Mouse (Mus musculus) embryonic facial prominence, embryonic 10.5 days (tissue): ENCODE measurements at regions not wholly inside any gene's neighbourhood (a gene's known extent, or its start where the extent isn't known, plus 50 kb on each side); places are given as distances from the start of the nearest gene placed in this dataset.

Experiments
- DNase-seq: peaks from one replicate; pipeline ENCODE4 v3.0.0-alpha.2; 2017; ENCODE audit warnings: low spot score
- H3K27ac ChIP-seq: fragments of 300-500 bp; sonication (generic); replicated peaks from 2 replicates; pipeline ENCODE4 v1.5.1; 2016; ENCODE audit warnings: mild to moderate bottlenecking
- H3K27me3 ChIP-seq: fragments of 300-500 bp; sonication (generic); replicated peaks from 2 replicates; pipeline ENCODE4 v1.6.1; 2016; ENCODE audit warnings: low read depth, mild to moderate bottlenecking; ENCODE audit not compliant: poor library complexity, severe bottlenecking
- H3K36me3 ChIP-seq: fragments of 300-500 bp; sonication (generic); replicated peaks from 2 replicates; pipeline ENCODE4 v1.6.1; 2016; ENCODE audit warnings: mild to moderate bottlenecking, moderate library complexity
- H3K4me1 ChIP-seq: fragments of 300-500 bp; sonication (generic); 2 replicates; pipeline ENCODE4 v1.6.1; 2016
- H3K4me3 ChIP-seq: fragments of 300-500 bp; sonication (generic); 2 replicates; pipeline ENCODE4 v1.5.1; 2016; ENCODE audit warnings: mild to moderate bottlenecking, moderate library complexity
- H3K9me3 ChIP-seq: fragments of 300-500 bp; sonication (generic); 2 replicates; pipeline ENCODE4 v1.6.1; 2016; ENCODE audit warnings: mild to moderate bottlenecking
- WGBS: fragments of 180-500 bp; shearing (Covaris S2); methylation state at CpG from one replicate; pipeline ENCODE4 v1.1.7; 2016; 5-methylcytosine and 5-hydroxymethylcytosine counted together

DNA sequence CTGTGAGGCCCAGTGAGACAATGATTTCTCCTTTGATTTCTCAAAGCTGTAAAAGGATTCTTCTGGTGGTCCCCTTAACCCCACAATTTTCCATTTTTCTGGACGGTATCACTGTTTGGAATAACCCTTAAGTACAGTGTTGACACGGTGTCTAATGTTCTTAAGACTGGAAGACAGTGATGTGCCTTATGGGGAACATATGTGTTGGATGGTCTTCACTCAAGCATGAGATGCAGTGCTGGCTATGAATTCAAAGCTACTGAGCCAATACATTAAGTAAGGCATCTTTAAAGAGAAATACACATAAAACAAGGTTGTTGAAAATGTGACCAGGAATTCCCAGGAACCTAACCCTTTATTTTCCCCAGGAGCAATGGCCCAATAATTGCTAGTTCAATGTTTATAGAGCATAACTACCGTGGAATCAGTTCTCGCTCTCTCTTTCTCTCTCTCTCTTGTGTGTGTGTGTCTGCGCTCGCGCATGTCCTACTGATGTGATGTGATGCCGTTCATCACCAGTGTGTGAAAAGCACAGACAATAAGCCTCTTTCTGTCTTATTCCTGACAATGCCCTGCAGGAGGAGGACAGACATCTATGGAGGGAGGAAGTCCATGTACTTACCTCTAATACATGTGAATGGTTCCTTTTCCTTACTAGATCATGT, 125.4 kb upstream of the Peli1 start:
- H3K4me3 ChIP-seq, result no peak overlapping the region
- WGBS, result 80% methylated on average over 8 of the region's 8 CpGs
- H3K27me3 ChIP-seq, result no peaks in the 10 kb centered on the region
- H3K27ac ChIP-seq, result no peak overlapping the region
- H3K4me1 ChIP-seq, result peaks cover 18% of the 10 kb centered on the region
- H3K9me3 ChIP-seq, result 0 out of 2 replicates have a peak, but pooled peaks cover 2% of the 10 kb centered on the region
- DNase-seq, result no peak
- H3K36me3 ChIP-seq, result no peaks in the 10 kb centered on the region

DNA sequence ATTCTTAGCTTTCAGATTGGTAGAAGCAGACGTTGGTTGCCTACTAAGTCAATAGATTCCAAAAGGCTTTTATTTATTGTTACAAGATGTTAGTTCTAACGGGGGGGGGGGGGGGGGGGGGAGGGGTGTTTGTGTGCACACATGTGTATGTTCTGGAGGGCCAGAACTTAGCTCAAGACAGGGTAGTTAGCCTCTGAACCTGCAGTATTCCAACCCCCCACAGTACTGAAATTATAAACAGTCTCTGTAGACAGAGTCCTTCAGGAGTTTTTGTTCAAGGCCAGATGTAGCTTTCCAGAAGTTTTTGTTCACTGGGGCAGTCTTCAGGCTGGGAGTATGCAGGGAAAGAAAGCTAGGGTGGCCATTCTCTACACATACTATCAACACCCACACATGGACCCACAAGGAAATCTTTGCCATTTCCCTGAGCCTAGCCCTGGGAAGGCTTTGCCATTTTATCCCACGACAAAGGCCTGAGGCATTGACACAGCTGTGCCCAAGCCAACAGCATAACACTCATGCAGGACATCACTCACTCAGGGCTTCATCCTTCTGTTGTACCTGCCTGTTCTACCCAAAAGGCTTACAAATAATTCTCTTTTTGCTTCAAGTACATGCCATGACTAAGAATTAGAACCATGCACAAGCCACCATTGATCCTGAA, 123.6 kb upstream of the Peli1 start:
- WGBS, result 47% methylated on average over 3 of the region's 3 CpGs
- no peak for DNase-seq
- no peak overlapping the region for H3K27ac ChIP-seq
- H3K4me1 ChIP-seq, result peaks cover 12% of the 10 kb centered on the region; the same call in 1 of the 2 replicates
- 0 out of 2 replicates have a peak, but pooled peaks cover 2% of the 10 kb centered on the region for H3K9me3 ChIP-seq
- H3K4me3 ChIP-seq, result no peak overlapping the region
- H3K27me3 ChIP-seq, result no peaks in the 10 kb centered on the region
- H3K36me3 ChIP-seq, result no peaks in the 10 kb centered on the region

DNA sequence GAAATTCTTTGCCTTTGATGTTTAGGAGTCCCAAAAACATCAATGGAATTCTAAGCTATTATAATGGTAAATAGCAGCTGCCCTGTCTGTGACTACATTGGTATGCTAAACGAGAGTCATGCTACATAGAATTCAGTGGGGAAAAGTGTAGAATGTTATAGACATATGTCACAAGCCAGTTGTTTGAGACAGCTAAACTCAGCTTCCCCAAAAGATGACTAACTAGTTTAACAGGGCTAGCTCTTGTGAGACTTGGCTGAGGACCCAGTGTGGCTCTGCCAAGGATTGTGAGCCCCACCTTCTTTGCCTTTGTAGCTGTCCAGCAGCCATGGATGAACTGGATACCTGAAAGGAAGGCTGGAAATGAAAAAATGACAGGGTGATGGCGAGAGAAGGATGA, 122.8 kb upstream of the Peli1 start:
- no peaks in the 10 kb centered on the region for H3K36me3 ChIP-seq
- WGBS, result 78% methylated on average over 2 of the region's 2 CpGs
- H3K27ac ChIP-seq, result no peak overlapping the region
- H3K4me1 ChIP-seq, result peaks cover 12% of the 10 kb centered on the region; the same call in 1 of the 2 replicates
- no peak for DNase-seq
- 0 out of 2 replicates have a peak, but pooled peaks cover 2% of the 10 kb centered on the region for H3K9me3 ChIP-seq
- H3K4me3 ChIP-seq, result no peak overlapping the region
- no peaks in the 10 kb centered on the region for H3K27me3 ChIP-seq

DNA sequence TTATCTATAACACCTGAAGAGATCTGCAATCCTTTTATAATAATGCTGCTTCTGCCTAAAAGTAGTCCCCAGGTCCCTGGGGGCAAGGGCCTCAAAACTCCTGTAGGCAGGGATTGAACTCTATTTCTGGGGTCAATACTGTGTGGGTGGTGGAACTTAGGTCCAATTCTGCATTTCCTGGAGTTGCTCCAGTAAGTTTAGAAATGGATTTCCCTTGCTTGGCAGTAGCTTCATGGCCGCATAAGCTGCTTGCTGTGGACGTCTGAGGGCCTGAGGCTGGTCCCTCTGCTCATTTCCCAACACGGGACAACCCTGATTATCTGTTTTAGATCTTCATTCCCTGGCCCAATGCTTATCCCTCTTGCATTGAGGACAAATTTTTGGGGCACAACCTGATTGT, 118.0 kb upstream of the Peli1 start:
- Histone ChIP-seq H3K9me3 (no peaks in the 10 kb centered on the region), H3K36me3 (no peaks in the 10 kb centered on the region), H3K4me3 (no peak overlapping the region), H3K27me3 (no peaks in the 10 kb centered on the region), H3K27ac (no peak overlapping the region), H3K4me1 (no peaks in the 10 kb centered on the region)
- DNase-seq, result no peak
- WGBS, result 80% methylated on average over 3 of the region's 3 CpGs

DNA sequence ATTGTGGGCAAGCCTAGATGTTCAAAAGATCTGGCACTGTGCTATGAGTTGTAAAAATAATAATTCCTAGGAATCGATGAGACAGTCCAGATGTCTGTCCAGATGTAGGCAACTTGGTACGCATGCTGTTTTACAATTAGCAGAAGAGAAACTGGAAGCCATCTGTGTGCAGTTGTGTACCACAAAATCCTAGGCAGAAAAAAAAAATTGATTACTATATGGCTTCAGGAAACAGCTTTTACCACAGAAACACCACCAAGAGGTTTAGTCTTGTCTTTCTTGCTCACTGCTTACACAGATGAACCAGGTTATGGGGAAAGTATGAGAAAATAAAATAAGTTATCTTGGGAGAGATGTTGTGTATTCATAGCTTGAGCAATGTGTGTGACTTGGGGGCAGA, 109.5 kb upstream of the Peli1 start:
- Histone ChIP-seq H3K27ac (no peak overlapping the region), H3K4me1 (no peaks in the 10 kb centered on the region; the same call in 1 of the 2 replicates), H3K36me3 (no peaks in the 10 kb centered on the region), H3K27me3 (no peaks in the 10 kb centered on the region), H3K4me3 (no peak overlapping the region), H3K9me3 (no peaks in the 10 kb centered on the region)
- DNase-seq, result no peak
- WGBS, result 92% methylated on average over 2 of the region's 2 CpGs

DNA sequence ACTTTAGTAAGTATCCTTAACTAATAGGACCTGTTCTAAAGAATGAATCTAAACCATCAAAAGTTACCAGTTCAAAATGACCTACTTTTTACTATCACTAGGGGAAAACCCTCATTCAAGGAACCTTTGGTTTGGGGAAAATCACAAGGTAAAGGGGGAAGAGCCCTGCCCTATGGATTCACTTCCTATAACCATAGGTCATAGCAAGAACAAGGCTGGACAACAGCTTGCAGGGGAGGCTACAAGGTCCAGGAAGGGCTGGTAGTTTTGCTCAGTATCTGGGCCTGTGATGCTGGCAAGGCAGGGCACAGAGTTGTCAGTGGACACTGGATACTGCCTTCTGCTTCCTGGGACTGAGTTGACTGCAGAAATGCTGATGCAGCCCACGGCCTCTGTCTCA, 109.1 kb upstream of the Peli1 start:
- Histone ChIP-seq H3K4me3 (no peak overlapping the region), H3K27me3 (no peaks in the 10 kb centered on the region), H3K4me1 (no peaks in the 10 kb centered on the region; the same call in 1 of the 2 replicates), H3K9me3 (no peaks in the 10 kb centered on the region), H3K36me3 (no peaks in the 10 kb centered on the region), H3K27ac (no peak overlapping the region)
- no peak for DNase-seq
- WGBS, result 83% methylated on average over 1 of the region's 1 CpGs

DNA sequence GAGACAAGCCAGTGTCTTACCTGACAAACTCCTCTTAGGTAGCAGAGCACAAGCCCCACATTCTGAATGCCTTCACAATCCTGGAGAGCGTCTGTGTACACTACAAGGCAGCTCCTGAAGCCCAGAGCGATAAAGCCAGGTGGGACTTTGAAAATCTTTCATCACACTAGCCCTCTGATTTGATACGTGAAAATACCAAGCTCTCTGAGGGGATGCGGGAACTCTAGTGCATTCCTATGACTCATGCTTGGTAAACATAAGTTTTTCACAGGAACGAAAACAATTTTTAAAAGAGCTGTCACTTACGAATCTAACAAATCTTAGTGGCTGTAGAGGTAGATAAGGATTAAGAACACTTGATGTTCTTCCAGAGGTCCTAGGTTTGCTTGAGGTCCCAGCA, 108.6 kb upstream of the Peli1 start:
- Histone ChIP-seq H3K4me3 (no peak overlapping the region), H3K9me3 (no peaks in the 10 kb centered on the region), H3K27ac (no peak overlapping the region), H3K4me1 (no peaks in the 10 kb centered on the region; the same call in 1 of the 2 replicates), H3K36me3 (no peaks in the 10 kb centered on the region), H3K27me3 (no peaks in the 10 kb centered on the region)
- no peak for DNase-seq
- 84% methylated on average over 6 of the region's 6 CpGs for WGBS

DNA sequence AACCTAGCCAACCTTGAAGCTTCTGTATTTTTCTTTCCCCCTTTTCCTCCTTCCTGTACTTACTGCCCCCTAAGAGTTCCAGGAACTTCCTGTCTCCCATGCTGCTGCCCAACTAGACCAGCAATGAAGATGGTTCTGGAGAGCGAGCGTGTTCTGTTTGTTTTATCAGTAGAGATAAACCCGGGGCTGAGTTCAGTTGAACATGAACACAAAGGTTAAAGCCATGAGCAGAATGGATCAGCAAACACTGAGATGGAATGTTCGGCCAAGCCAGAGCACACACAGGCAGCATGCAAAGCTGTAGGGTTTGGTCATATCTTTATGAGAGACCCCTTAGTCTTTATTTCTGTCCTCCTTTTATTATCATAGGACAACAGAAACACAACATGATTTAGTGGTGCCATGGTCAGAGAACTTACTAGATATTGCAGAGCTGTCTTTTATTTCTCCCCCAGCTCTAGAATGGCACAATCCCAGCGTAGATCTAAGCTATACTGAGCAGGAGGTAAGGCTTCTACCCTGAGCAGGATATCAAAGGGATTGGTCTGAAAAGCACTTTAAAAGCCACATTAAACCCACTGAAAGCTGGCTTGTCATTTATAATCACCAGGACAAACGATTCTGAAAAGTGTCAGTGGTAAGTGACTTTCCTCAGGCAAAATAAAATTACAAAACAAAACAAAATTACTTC, 105.9 kb upstream of the Peli1 start:
- WGBS, result 60% methylated on average over 6 of the region's 6 CpGs
- Histone ChIP-seq H3K36me3 (no peaks in the 10 kb centered on the region), H3K4me1 (no peaks in the 10 kb centered on the region; the same call in 1 of the 2 replicates), H3K9me3 (no peaks in the 10 kb centered on the region), H3K27me3 (no peaks in the 10 kb centered on the region), H3K27ac (no peak overlapping the region), H3K4me3 (no peak overlapping the region)
- DNase-seq, result no peak

DNA sequence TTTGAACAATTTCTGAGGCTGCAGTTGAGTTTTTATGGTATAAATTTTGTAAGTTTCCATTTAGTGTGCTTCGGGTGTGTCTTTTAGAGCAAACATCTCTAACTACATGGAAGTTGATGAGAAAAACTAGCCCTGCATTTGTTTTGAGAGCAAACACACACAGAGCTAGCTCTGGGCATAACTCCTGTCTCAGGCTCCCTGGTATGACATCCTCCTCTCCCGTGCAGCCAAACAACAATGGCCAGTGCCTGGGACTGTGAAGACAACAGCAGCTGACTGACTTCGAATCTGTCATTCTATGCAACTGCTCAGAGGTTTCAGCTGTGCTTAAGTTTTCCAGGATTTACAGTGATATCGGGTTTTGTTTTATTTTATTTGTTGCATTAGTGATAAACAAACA, 105.3 kb upstream of the Peli1 start:
- Histone ChIP-seq H3K27ac (no peak overlapping the region), H3K4me1 (no peaks in the 10 kb centered on the region; the same call in 1 of the 2 replicates), H3K27me3 (no peaks in the 10 kb centered on the region), H3K4me3 (no peak overlapping the region), H3K36me3 (no peaks in the 10 kb centered on the region), H3K9me3 (no peaks in the 10 kb centered on the region)
- no peak for DNase-seq
- 49% methylated on average over 4 of the region's 4 CpGs for WGBS

DNA sequence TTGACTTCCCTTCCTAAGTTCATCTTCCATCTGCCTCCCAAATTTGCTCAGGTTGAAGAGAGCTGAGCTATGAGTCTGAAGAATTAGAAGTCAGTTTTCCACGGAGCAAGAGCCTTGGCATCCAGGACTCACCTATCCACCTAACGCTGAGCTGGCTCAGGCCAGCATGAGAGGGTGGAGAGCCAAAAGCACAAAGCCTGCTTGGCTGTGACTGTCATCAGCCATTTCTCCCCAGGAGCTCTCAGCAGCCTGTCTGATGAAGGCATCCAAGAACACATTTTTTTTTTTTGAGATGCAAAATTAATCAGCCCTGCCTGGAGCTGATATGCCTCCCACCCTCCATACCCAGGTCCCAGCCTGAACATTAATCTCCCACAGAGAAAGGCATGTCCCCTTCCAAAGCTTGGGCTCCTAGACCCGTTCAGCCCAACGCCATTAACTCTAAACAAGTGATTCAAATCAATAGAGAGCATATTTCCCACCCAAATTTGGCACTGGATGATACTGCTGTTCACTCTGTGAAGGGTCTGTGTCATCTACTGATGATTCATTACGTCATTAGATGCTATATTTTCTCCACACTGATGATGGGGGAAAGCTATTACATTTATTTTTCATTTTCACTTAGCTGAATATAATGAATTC, 103.8 kb upstream of the Peli1 start:
- no peaks in the 10 kb centered on the region for H3K9me3 ChIP-seq
- WGBS, result 78% methylated on average over 5 of the region's 5 CpGs
- H3K27me3 ChIP-seq, result no peaks in the 10 kb centered on the region
- DNase-seq, result no peak
- no peak overlapping the region for H3K27ac ChIP-seq
- H3K36me3 ChIP-seq, result no peaks in the 10 kb centered on the region
- no peak overlapping the region for H3K4me3 ChIP-seq
- H3K4me1 ChIP-seq, result no peaks in the 10 kb centered on the region; the same call in 1 of the 2 replicates

DNA sequence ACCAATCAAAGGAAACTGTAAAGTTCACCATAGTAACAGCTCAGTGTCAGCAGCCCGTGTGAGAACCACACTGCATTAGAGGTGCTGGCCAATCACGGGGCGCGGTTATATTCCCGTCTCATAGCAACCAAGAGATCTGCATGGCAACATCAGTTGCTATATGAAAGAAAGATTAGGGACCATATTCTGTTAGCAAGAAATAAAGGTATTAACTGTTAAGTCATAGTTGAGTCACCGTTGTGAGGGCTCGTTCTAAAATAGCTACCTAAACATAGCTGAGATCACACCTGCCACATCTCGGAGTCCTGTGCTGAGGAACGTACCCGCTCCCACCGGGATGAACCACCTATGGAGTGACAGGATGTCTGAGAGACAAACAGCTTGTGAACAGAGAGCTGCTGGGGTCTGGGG, 103.2 kb upstream of the Peli1 start:
- no peak overlapping the region for H3K27ac ChIP-seq
- no peaks in the 10 kb centered on the region for H3K27me3 ChIP-seq
- no peaks in the 10 kb centered on the region for H3K9me3 ChIP-seq
- no peak for DNase-seq
- WGBS, result 89% methylated on average over 11 of the region's 11 CpGs
- H3K36me3 ChIP-seq, result no peaks in the 10 kb centered on the region
- no peak overlapping the region for H3K4me3 ChIP-seq
- no peaks in the 10 kb centered on the region; the same call in 1 of the 2 replicates for H3K4me1 ChIP-seq

DNA sequence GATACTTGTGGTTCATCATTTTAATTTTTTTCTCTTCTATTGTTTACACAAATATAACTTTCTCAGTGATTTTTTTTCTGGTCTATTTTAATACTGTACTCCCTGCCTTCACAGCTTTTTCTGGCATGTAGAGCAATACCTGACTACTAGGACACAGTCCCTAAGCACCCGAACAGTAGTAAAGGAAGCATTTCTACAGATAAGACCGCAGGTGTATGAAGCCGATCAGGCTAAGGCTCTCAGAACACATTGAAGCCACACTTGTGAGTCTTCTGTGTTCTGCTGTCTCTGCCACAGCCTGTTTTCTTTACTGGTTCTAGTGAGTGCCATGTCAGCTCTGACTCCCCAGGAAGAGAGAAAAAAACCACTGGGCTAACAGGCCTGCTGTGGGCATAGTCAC, 102.2 kb upstream of the Peli1 start:
- 95% methylated on average over 3 of the region's 3 CpGs for whole genome bisulfite sequencing
- DNase-seq, result no peak
- no peaks in the 10 kb centered on the region; the same call in 1 of the 2 replicates for H3K4me1 ChIP-seq
- no peaks in the 10 kb centered on the region for H3K27me3 ChIP-seq
- no peak overlapping the region for H3K4me3 ChIP-seq
- no peaks in the 10 kb centered on the region for H3K36me3 ChIP-seq
- H3K27ac ChIP-seq, result no peak overlapping the region
- no peaks in the 10 kb centered on the region for H3K9me3 ChIP-seq
